Mouse (Mus musculus): ENCODE results near the gene Prlr.

The Prlr gene

DNA sequence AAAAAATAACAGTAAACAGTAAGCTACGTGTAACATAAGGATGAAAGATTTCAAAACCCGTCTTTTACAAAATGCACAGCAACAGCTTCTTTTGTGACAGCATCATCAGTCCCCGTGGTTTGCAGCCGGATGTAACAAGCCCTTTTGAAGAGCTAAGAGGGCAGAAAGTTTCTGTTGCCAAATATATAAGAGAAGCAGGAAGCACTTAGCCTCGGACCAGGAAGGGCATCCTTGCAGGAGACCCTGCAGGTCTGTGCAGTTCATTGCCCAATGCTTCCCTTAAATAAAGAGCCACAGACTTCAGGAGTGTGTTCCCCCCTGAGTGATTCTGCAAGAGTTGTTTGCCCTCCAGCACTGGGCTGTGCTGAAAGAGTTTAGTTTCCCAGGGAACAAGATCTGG lies 58.9 kb downstream of the Prlr start:
- DNase-seq (ENCODE audit: low spot score): no peak

GRCm38 (mm10) chr15:10236812-10237211 lies 59.8 kb downstream of the Prlr start:
- DNase-seq (ENCODE audit: low spot score): no peak

GRCm38 (mm10) chr15:10238454-10238853 lies 61.4 kb downstream of the Prlr start:
- no peak for DNase-seq (ENCODE audit: low spot score)

DNA sequence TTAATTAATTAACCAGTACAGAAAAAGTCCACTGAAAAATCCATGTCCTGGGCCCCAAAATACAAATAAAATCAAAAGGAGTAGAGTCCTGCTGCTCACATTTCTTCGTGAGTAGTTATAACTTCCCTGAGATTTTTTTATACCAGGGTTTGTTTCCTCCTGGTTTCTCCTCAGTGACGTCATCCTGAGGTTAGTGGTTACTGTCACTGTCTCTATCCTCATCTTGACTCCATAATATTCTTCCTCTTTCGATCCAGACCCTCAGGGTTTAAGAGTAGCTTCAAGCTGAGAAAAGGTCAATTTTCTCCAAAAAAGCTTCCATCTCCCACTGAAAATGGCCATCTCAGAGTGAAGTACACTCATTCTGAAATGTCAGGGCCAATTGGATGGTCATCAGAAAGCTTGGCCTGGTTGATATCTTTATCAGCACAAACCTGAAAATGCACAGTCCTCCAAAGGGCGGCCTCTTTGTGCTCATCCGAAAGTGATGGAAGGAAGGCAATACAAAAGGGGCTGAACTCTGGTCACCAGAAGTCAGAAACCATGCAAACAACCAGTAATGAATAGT lies 63.3 kb downstream of the Prlr start:
- no peak for DNase-seq (ENCODE audit: low spot score)

DNA sequence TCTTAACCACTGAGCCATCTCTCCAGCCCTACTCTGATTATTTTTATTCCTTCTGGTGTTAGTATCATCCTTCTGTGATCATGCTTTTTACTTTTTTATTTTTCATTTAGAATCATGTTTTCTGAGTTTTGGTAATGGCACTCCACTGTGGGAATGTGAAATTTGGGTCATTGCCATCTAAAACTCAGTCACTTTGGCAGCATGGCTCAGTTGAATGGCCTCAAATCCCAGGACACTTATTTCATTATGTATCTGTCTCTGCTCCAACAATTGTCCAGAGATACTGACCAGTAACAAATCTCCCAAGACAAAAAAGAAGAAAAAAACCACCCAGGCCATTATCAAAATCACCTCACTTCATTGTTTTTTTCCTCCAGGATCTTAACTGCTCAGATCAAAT lies 65.2 kb downstream of the Prlr start:
- no peak for DNase-seq (ENCODE audit: low spot score)

DNA sequence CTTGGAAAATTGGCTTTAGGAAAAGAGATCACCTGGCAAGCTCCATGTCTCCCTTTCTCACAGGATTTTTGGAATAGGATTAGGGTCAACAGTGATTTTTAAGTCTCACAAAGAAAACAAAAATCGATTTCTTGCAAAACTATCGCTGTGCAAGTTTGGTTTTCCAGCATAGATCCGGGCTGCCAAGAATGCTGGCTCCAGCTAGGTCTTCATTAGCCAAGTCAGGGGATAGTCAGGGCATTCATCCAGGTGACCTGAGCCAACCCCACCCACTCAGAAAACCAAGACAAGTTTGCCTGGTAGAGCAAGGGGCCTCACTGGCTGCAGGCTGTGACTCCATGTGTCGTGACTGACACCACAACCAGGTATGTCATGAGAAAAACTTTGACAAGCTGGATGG lies 72.2 kb downstream of the Prlr start:
- DNase-seq (ENCODE audit: low spot score): no peak

- DNase-seq (ENCODE audit: low spot score): peak; percentile 25
Measured at GRCm38 (mm10) chr15:10250784-10251183, 73.7 kb downstream of the Prlr start.

DNA sequence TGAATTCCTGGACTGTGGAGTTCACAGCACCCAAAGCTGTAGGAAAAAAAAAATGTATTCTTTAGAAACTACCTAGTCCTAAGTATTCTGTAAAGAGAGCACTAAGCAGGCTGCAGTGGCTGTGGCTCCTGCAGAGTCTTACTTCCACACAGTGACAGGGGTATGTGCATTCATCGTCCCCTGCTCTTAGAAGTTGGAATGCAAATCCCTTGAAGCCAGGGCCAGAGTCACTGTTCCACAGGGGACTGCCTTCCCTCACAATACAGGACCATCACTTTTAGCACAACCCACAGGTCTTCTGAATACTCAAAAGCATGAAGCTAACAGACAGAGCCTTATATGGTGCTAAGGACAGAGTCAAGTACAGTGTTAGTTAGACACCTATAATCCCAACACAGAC lies 75.5 kb downstream of the Prlr start:
- no peak for DNase-seq (ENCODE audit: low spot score)

DNA sequence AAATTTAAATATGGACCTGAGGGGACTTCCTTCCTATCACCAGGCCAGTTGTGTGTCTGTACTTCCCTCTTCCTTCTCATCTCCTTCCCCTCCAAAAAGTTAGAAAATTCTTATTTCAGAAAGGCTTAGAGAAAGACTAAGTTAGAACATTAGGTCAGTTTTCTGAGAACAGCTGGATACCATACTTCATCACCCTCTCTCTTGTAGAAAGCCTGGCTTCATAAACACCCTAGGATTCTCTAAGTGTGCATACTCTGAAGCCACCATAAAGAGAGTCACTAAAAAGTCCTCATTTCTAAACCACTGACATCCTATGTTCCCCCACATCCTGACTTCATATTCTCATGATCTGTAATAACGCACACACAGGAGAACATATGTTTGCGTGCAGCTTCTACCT lies 85.2 kb downstream of the Prlr start:
- no peak for DNase-seq (ENCODE audit: low spot score)

DNA sequence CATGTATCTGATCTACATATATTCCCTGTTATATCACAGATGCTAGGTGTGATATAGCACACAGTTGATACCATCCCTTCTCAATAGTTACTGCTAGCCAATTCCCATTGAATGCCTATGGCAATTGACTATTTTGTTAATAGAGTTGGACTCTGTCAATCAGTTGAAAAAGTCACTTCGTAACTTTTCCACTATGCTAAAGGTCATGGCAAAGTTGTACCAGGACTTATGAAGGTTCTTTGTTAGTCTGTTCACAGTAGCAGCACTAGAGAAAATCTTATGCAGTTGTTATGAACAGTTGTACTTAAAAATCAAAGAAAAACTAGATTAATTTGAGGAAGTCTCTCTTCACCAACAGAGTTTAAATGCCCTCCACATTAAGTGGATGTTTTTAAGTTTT lies 85.6 kb downstream of the Prlr start:
- no peak for DNase-seq (ENCODE audit: low spot score)

DNA sequence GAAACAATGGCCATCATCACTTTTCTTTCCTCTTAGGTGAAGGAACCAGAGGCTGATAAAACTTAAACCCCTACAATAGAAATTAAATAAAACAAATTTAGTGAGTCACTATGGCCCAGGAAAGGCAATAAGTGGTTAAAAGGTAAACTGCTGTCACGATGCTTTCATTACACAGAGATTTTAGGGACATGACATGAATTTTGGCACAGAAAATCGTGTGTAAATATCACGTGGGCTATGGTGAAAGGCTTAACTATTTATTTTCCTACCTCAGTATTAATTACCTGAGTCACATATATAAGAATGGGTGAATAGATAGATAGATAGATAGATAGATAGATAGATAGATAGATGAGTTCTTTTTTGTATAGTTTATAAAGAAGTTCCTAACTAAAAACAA lies 86.4 kb downstream of the Prlr start:
- no peak for DNase-seq (ENCODE audit: low spot score)

GRCm38 (mm10) chr15:10264885-10265284 lies 87.8 kb downstream of the Prlr start:
- no peak for DNase-seq (ENCODE audit: low spot score)

GRCm38 (mm10) chr15:10267251-10267650 lies 90.2 kb downstream of the Prlr start:
- DNase-seq (ENCODE audit: low spot score): no peak

GRCm38 (mm10) chr15:10276386-10276785 lies 99.3 kb downstream of the Prlr start:
- no peak for DNase-seq (ENCODE audit: low spot score)

DNA sequence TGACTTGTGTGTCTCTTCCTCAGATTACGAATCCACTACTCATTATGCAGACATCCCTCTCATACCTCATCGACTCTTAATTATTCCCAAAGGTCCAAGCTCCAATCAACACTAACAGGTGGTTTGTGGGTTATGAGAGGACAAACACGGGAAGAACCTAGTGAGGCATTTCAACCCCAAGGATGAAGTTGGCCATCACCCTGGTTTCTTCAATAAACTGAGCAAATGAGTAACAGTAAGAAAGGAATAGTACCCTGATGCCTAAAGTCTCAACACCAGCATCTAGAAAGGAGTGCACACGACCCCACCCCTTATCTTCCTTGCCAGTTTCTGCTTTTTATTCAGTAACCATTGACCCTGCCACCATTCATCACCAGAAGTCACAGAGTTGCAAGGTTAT lies 100.4 kb downstream of the Prlr start:
- no peak for DNase-seq (ENCODE audit: low spot score)

GRCm38 (mm10) chr15:10281546-10281945 lies 104.5 kb downstream of the Prlr start:
- no peak for DNase-seq (ENCODE audit: low spot score)

DNA sequence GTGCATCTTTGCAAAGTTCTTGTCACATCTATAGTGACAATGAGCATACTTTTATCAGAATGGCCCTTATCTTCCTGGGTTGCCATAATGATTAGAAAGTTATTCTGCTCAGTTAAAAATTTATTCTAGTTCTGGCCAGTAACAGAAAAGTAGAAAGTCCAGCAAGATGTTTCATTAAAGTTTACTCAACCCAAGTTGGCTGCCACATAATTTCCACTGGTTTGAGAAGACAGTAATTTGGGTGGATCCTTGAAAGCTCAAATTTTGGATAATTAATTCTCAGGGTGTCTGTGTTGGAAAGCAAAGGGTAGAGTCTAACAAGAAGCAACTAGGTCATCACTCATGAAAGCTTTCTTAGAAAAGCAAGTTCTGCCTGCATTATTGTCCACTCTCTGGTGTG lies 106.6 kb downstream of the Prlr start:
- no peak for DNase-seq (ENCODE audit: low spot score)

- no peak for DNase-seq (ENCODE audit: low spot score)
Measured at GRCm38 (mm10) chr15:10296570-10296969, 119.5 kb downstream of the Prlr start.

DNA sequence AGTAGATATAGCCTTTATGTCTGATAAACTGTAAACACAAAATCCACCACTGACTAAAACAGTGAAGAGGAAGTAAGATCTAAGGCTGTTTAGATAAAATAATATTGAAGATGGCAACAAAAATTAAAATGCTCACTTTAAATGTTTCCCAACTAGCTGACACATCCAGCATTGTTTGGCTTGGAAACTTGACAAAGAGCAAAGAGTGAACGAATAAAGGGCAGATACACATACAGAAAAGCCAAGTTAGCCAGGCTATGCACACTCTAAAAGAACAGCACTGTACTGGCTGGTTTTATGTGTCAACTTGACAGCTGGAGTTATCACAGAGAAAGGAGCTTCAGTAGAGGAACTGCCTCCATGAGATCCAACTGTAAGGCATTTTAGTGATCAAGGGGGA lies 121.0 kb downstream of the Prlr start:
- DNase-seq (ENCODE audit: low spot score): no peak

DNA sequence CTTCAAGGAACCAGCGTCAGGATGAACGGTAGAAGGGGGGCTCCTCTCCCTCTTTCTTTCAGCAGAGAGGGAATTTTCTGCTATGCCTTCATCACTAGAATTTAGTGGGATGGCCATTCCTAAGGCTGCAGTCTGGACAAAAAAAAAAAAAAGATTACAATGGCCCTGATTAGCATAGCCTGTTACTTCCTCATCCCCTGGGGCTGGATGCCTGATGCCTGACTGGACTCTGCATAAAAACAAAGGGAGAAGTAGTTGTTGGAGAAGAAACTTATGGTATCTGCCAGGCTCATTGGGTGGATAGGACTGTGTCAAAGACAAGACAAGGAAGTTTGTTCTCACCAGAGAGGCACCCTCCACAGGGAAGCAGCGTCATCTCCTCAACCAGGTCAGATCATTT lies 122.4 kb downstream of the Prlr start:
- DNase-seq (ENCODE audit: low spot score): no peak

DNA sequence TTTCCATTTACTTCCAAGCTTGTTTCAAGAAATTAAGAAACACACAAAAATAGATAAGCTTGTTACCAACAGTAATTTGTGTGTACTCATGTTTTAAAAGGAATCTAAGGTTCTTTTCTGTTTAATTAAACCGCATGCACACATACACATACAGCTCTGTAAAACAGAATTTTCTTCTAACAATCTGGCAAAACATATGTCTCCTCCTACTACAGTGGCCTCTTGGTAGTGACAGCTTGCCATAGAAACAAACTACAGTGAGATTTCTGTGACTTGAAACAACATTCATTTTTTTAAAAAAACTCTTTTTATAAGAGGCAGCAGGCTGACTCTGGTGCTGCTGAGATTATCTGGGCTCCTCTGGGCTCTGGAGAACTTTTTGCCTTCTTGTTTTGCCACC lies 129.4 kb downstream of the Prlr start:
- DNase-seq (ENCODE audit: low spot score): no peak

GRCm38 (mm10) chr15:10311826-10312225 lies 134.8 kb downstream of the Prlr start:
- no peak for DNase-seq (ENCODE audit: low spot score)

DNA sequence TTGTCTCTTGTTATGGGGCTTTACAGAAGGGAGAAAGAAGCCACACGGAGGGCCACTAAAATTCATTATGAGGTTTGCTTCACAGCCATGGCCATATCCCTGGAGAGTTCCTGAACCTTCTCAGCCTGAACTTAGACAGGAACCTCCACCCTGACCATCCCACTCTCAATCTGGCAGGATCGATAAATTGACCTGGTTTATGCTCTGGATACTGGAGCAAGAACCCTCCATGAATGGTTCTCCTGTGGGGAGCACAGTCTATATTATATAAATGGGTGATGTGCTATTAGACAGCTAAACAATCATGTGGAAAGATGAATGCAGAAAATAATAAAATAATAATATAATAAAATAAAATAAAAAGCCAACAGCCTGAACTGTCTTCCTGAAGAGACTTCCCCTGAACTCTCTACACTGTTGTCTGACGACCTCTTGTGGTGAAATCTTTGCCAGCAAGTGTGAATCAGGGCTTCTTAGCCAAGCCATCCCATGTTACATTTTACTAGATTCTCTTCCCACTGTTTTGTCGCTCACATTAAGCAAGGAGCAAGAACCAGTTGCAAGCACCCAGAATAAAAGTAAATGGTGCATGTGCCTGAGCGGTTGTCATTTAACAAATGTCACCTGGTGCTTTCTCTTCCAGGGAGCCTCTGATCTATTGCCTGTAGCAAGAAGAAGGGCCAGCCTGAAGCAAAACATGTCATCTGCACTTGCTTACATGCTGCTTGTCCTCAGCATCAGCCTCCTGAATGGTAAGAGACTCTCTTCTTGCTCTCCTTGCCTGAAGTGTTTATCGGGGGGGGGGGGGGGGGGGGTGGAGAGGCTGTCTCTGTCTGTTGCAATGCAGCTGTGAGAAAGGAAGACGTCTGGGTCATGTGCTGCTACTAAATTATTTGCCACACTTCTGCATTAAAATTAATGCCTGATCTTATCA lies 136.8 kb downstream of the Prlr start:
- no peak for DNase-seq (ENCODE audit: low spot score)

- DNase-seq (ENCODE audit: low spot score): no peak
Measured at GRCm38 (mm10) chr15:10325080-10325479, 148.0 kb downstream of the Prlr start, which contains the start of gene Gm21973. TSS of gene Gm21973 (plus strand) at chr15:10325380.

All from yolk sac, embryonic 10.5 days (tissue).